Mouse (Mus musculus): Measurements from ENCODE around the gene Cyfip2.

The Cyfip2 gene

GRCm38 (mm10) chr11:46276778-46277177, 35.9 kb downstream of the Cyfip2 start:
- no peak for DNase-seq (ENCODE audit: low read depth)

- no peak for DNase-seq (ENCODE audit: low read depth)
Measured at GRCm38 (mm10) chr11:46276168-46276567, 36.5 kb downstream of the Cyfip2 start.

- peak; percentile 69 for DNase-seq (ENCODE audit: low read depth)
Measured at GRCm38 (mm10) chr11:46275302-46275701, 37.4 kb downstream of the Cyfip2 start.

- no peak for DNase-seq (ENCODE audit: low read depth)
Measured at GRCm38 (mm10) chr11:46273969-46274368, 38.7 kb downstream of the Cyfip2 start.

DNA sequence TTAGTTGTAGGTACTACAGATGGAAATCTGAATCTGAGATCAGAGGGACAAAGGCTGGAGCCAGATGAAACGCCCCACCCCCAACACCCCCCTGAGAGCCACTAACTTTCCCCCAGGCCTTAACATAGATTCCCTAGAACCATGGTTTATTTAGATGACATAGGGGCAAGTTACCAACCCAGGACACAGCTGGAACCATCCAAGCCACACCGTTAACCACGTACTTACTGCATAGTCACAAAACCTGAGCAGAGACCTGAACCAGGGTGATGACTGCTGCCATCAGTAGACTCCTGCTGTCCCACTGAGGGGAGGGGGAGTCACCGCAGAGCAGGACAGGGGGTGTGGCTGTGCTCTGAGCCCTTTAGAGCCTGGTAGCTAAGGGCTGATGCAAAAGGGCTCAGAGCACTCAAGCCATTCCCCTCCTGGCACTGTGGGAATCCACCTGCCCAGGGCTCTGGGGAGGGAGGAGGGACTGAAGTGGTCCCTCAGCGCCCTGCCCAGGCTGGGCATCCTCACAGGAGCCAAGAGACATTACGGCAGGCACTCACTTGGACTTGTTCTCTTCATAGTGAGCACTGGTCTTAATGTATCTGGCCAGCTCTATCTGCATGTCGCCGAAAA, 40.5 kb downstream of the Cyfip2 start:
- DNase-seq (ENCODE audit: low read depth) = no peak

DNA sequence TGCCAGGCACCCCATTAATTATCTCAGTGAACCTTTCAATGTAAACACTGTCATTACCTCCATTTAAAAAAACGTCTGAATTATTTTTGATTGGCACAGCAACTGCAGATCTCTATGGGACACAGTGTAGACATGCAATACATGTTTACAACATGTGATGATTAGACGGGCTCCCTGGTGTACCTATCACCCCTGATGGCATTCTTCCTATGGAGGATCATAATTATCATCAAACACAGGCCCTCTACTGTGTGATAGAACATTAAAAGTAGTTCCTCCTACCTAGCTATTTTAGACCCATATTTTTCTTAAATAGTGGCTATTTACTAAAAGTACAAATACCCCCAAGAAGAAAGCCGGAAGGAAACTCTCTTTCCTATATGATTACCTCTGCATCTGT, 42.8 kb downstream of the Cyfip2 start:
- DNase-seq (ENCODE audit: low read depth) = no peak

DNA sequence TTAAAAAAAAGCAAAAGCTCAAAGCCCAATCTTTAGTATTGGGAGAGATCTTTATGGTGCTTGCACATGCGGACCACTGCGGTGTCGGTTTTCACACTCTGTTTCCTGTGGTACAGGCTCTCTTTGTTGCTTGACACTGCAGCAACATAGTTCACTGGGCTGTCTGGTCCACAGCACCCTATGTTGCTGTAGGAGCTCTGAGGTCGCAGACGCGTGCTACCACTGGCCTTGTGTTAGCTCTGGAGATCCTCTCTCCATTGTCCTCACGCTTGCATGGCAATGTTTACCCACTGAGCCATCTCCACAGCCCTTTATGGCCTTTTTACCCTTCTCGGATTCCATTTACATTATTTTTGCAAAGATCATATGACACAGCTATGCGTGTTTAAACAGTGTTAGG, 43.3 kb downstream of the Cyfip2 start:
- DNase-seq (ENCODE audit: low read depth) = no peak

DNA sequence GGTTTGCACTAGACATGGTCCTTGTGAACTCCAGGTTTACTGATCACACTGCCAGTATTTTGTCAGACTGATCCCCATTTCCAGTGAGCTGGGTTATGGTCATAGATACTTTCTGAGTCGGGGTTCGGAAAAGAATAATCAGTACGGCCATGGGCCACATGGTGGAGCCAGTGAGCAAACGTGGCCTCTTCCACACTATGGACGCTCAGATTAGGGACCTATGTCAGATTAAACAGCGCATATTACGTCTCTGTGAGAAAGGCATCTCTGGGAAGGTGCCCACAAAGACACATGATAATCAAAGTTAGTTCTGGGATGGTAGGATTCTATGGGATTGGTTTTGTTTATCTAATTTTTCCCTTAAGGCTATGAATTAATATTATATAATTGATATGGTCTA, 43.7 kb downstream of the Cyfip2 start:
- DNase-seq (ENCODE audit: low read depth) = peak; percentile 41

- no peak for DNase-seq (ENCODE audit: low read depth)
Measured at GRCm38 (mm10) chr11:46265031-46265786, 47.5 kb downstream of the Cyfip2 start.

DNA sequence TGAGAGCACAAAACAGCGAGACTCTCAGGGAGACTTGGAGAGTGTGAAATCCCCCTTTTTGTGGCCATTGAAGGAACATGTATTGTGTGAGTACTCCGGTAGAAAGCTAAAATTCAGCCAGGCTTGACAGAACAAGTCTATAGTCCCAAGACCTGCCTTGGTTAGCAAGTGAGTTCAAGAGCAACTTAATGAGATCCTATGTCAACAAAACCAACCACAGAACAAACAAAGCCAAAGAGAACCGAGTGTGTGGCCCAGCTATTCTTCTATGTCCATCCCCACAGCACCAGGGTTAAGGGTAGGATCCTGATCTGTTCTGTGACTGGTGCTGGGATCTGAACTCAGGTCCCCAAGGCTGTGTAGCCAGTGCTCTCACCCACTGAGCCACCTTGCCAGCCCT, 48.1 kb downstream of the Cyfip2 start:
- no peak for DNase-seq (ENCODE audit: low read depth)

GRCm38 (mm10) chr11:46263291-46263690, 49.4 kb downstream of the Cyfip2 start:
- DNase-seq (ENCODE audit: low read depth) = no peak

- no peak for DNase-seq (ENCODE audit: low read depth)
Measured at GRCm38 (mm10) chr11:46262854-46263253, 49.8 kb downstream of the Cyfip2 start.

GRCm38 (mm10) chr11:46258749-46259148, 53.9 kb downstream of the Cyfip2 start:
- DNase-seq (ENCODE audit: low read depth) = no peak

GRCm38 (mm10) chr11:46258207-46258606, 54.5 kb downstream of the Cyfip2 start:
- DNase-seq (ENCODE audit: low read depth) = no peak

- no peak for DNase-seq (ENCODE audit: low read depth)
Measured at GRCm38 (mm10) chr11:46255291-46255690, 57.4 kb downstream of the Cyfip2 start.

- peak; percentile 47 for DNase-seq (ENCODE audit: low read depth)
Measured at GRCm38 (mm10) chr11:46251994-46252393, 60.7 kb downstream of the Cyfip2 start.

DNA sequence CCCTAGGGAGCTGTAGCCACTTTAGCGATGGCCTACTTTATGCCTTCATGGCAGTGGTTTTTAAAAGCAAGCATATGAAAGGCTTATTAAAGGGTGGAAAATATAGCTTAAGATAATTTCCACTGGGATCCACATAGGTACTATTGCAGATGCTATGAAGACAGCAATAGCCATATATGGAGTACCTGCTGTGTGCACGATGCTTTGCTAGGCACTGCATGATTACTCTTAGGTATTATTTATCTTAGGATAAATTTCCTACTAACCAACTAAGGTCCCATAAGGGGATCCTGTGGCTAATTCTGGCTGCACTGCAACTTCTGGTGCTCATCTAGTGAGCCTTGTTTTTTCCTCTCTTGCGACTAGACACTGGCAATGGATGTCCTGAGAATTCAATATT, 64.3 kb downstream of the Cyfip2 start:
- no peak for DNase-seq (ENCODE audit: low read depth)

GRCm38 (mm10) chr11:46246393-46246792, 66.3 kb downstream of the Cyfip2 start:
- DNase-seq (ENCODE audit: low read depth) = no peak

GRCm38 (mm10) chr11:46245926-46246325, 66.7 kb downstream of the Cyfip2 start:
- DNase-seq (ENCODE audit: low read depth) = no peak

- no peak for DNase-seq (ENCODE audit: low read depth)
Measured at GRCm38 (mm10) chr11:46244731-46245604, 67.7 kb downstream of the Cyfip2 start.

- no peak for DNase-seq (ENCODE audit: low read depth)
Measured at GRCm38 (mm10) chr11:46241985-46242384, 70.7 kb downstream of the Cyfip2 start.

DNA sequence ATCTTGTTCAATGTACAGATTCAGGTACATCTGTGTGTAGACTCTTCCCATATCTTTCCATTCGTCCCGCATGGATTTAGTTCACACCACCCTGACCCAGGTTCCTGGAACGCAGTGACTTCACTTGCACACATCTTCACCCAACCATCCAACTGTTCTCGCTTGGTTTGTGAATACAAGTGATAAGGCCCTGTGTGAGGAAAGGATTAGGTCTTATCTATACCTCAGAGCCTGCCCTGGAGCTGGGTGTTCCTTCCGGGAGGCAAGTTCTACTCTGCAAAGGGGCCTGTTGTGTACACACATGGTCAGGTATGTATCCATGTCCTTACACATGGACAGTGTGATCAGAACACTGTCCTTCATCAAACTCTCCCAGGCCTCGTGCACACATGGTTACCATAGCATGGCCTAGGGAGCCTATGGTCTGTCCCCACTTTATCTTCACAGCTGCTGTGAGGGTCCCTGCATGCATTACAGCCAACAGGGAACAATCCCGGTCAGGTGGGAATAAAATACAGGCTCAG, 71.4 kb downstream of the Cyfip2 start:
- DNase-seq (ENCODE audit: low read depth) = peak; percentile 10

- DNase-seq (ENCODE audit: low read depth) = peak; percentile 66
Measured at GRCm38 (mm10) chr11:46236976-46237375, 75.7 kb downstream of the Cyfip2 start.
